Mouse (Mus musculus): ENCODE data around the gene Pou2f1.

Gene Pou2f1

GRCm38 (mm10) chr1:165948214-165948813 is 54.2 kb downstream of the Pou2f1 start:
- DNase-seq, result no peak

GRCm38 (mm10) chr1:165943270-165943669 is 59.2 kb downstream of the Pou2f1 start:
- no peak for DNase-seq

GRCm38 (mm10) chr1:165935466-165935818 is 67.0 kb downstream of the Pou2f1 start:
- no peak for DNase-seq

- no peak for DNase-seq
Measured at GRCm38 (mm10) chr1:165934648-165935465, 67.6 kb downstream of the Pou2f1 start.

- no peak for DNase-seq
Measured at GRCm38 (mm10) chr1:165933915-165934647, 68.4 kb downstream of the Pou2f1 start.

GRCm38 (mm10) chr1:165932842-165933241 is 69.6 kb downstream of the Pou2f1 start:
- DNase-seq, result no peak

GRCm38 (mm10) chr1:165930510-165930909 is 72.0 kb downstream of the Pou2f1 start:
- DNase-seq, result no peak

- DNase-seq, result no peak
Measured at GRCm38 (mm10) chr1:165927507-165928279, 74.8 kb downstream of the Pou2f1 start.

- DNase-seq, result no peak
Measured at GRCm38 (mm10) chr1:165925207-165925606, 77.3 kb downstream of the Pou2f1 start.

- no peak for DNase-seq
Measured at GRCm38 (mm10) chr1:165922488-165922887, 80.0 kb downstream of the Pou2f1 start.

- no peak for DNase-seq
Measured at GRCm38 (mm10) chr1:165921026-165921425, 81.5 kb downstream of the Pou2f1 start.

GRCm38 (mm10) chr1:165914416-165914801 is 88.1 kb downstream of the Pou2f1 start:
- DNase-seq, result no peak

GRCm38 (mm10) chr1:165913720-165914415 is 88.6 kb downstream of the Pou2f1 start:
- no peak for DNase-seq

GRCm38 (mm10) chr1:165909471-165909870 is 93.0 kb downstream of the Pou2f1 start:
- no peak for DNase-seq

- no peak for DNase-seq
Measured at GRCm38 (mm10) chr1:165908806-165909205, 93.7 kb downstream of the Pou2f1 start.

GRCm38 (mm10) chr1:165908153-165908552 is 94.3 kb downstream of the Pou2f1 start:
- DNase-seq, result no peak

- DNase-seq, result no peak
Measured at GRCm38 (mm10) chr1:165903596-165903995, 98.9 kb downstream of the Pou2f1 start.

GRCm38 (mm10) chr1:165891686-165892085 is 110.8 kb downstream of the Pou2f1 start:
- DNase-seq, result no peak

- no peak for DNase-seq
Measured at GRCm38 (mm10) chr1:165882146-165882900, 120.2 kb downstream of the Pou2f1 start.

GRCm38 (mm10) chr1:165878751-165879150 is 123.7 kb downstream of the Pou2f1 start:
- no peak for DNase-seq

GRCm38 (mm10) chr1:165875520-165876284 is 126.8 kb downstream of the Pou2f1 start:
- no peak for DNase-seq

Data from kidney, postnatal 10 days (tissue).